Mouse (Mus musculus) stomach, postnatal 0 days (tissue): ENCODE results near the gene Cd5l. TPM values are rescaled to one million over a fixed set of nuclear protein-coding genes. Genes with fewer than 3 reads are reported as not detected.
"Not testable (repeated sequence)": the region's sequence is repeated elsewhere in the genome, so short reads cannot be mapped to it uniquely, and the experiment has no call there.

ENCODE experiments used
- ATAC-seq: fragments of 200-750 bp; cut with Nextera tagmentation; 2 replicates; pipeline ENCODE4 v1.8.0; 2017; ENCODE audit not compliant: low FRiP score, low TSS enrichment
- DNase-seq: peaks from one replicate; pipeline ENCODE4 v3.0.0-alpha.2; 2016; ENCODE audit warnings: low spot score
- H3K27ac ChIP-seq: fragments of 300-500 bp; sonication (generic); replicated peaks from 2 replicates; pipeline ENCODE4 v1.5.1; 2014; ENCODE audit warnings: mild to moderate bottlenecking, control low read depth
- H3K27me3 ChIP-seq: fragments of 300-500 bp; sonication (generic); 2 replicates; pipeline ENCODE4 v1.6.1; 2014; ENCODE audit warnings: low read length; ENCODE audit not compliant: control insufficient read depth, insufficient read depth
- H3K36me3 ChIP-seq: fragments of 300-500 bp; sonication (generic); 2 replicates; pipeline ENCODE4 v1.6.1; 2014; ENCODE audit warnings: low read length, mixed read lengths; ENCODE audit not compliant: control insufficient read depth, insufficient read depth
- H3K4me1 ChIP-seq: fragments of 300-500 bp; sonication (generic); replicated peaks from 2 replicates; pipeline ENCODE4 v1.6.1; 2014; ENCODE audit warnings: antibody characterized with exemption; ENCODE audit not compliant: control insufficient read depth, insufficient read depth
- H3K4me2 ChIP-seq: fragments of 300-500 bp; sonication (generic); replicated peaks from 2 replicates; pipeline ENCODE4 v1.6.1; 2014; ENCODE audit warnings: low read depth, mild to moderate bottlenecking, control low read depth, moderate library complexity
- H3K4me3 ChIP-seq: fragments of 300-500 bp; sonication (generic); 2 replicates; pipeline ENCODE4 v1.5.1; 2014; ENCODE audit warnings: low read depth, low read length, control low read depth
- H3K9ac ChIP-seq: fragments of 300-500 bp; sonication (generic); 2 replicates; pipeline ENCODE4 v1.6.1; 2014; ENCODE audit warnings: mild to moderate bottlenecking, low read length, control low read depth, mixed read lengths
- H3K9me3 ChIP-seq: fragments of 300-500 bp; sonication (generic); 2 replicates; pipeline ENCODE4 v1.6.1; 2016; ENCODE audit warnings: low read length; ENCODE audit not compliant: control insufficient read depth
- CTCF ChIP-seq: IDR thresholded peaks from 2 replicates; pipeline ENCODE4 v1.5.1; 2016; ENCODE audit warnings: antibody characterized with exemption, low read depth, mild to moderate bottlenecking, moderate library complexity
- EP300 ChIP-seq: optimal IDR thresholded peaks from 2 replicates; pipeline ENCODE3; 2016; ENCODE audit warnings: antibody characterized with exemption
- WGBS: fragments of 180-500 bp; shearing (Covaris S2); extraction: QIAGEN DNeasy Blood & Tissue Kit; methylation state at CpG from one replicate; pipeline ENCODE4 v1.1.7; 2014; 5-methylcytosine and 5-hydroxymethylcytosine counted together
- polyA plus RNA-seq: library from polyadenylated mRNA; unstranded; fragments of >200 nt; fragmentation: Nextera tagmentation; extraction: Ambion mirVana; gene quantifications from 2 replicates; pipeline ENCODE4 v1.2.1, GENCODE M21; 2015

Gene Cd5l
- polyA plus RNA-seq, 1 experiment from 2014 or later, result 0.12 TPM

- no peak overlapping the region for H3K27ac ChIP-seq
- no peak overlapping the region for H3K9ac ChIP-seq
- TF ChIP-seq CTCF, result no peak
- no peak for TF ChIP-seq EP300
- no peaks in the 10 kb centered on the region for H3K9me3 ChIP-seq
- no peaks in the 10 kb centered on the region for H3K4me1 ChIP-seq
- H3K4me2 ChIP-seq, result no peak overlapping the region
- WGBS, result 38% methylated on average over 3 of the region's 3 CpGs
- no peak overlapping the region for H3K4me3 ChIP-seq
- no peaks in the 10 kb centered on the region for H3K36me3 ChIP-seq
- peak; percentile 54; the same call in 1 of the 2 replicates for ATAC-seq
- DNase-seq, result no peak
- H3K27me3 ChIP-seq, result no peaks in the 10 kb centered on the region
Measured at GRCm38 (mm10) chr3:87377228-87377627, 19.5 kb downstream of the Cd5l start.

DNA sequence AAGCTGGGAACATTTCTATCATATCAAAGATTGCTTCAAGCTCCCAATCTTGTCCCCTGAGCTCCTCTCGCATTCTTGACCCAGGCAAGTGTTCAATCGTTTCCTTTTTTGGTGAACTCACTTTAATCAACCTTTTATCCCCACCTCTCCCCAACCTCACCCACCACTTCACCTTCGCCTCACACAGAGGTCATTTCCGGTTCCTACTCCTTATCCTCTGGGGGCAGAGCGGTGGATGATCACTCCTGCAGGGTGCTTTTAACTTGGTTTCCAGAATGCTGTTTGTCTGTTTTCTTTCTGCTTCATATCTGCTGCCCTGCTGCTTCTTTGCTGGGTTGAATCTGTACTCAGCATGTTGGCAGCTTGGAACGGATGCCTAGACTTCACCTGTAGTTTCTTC lies 20.0 kb downstream of the Cd5l start:
- no peak overlapping the region for H3K4me2 ChIP-seq
- TF ChIP-seq CTCF (no peak), EP300 (no peak)
- no peak overlapping the region for H3K4me3 ChIP-seq
- H3K4me1 ChIP-seq, result no peaks in the 10 kb centered on the region
- H3K36me3 ChIP-seq, result no peaks in the 10 kb centered on the region
- WGBS, result 42% methylated on average over 6 of the region's 6 CpGs
- H3K27me3 ChIP-seq, result no peaks in the 10 kb centered on the region
- DNase-seq, result no peak
- no peak for ATAC-seq
- H3K9me3 ChIP-seq, result no peaks in the 10 kb centered on the region
- no peak overlapping the region for H3K27ac ChIP-seq
- H3K9ac ChIP-seq, result no peak overlapping the region

GRCm38 (mm10) chr3:87379641-87380315 lies 22.1 kb downstream of the Cd5l start:
- H3K27me3 ChIP-seq, ATAC-seq, H3K4me1 ChIP-seq, DNase-seq, H3K9ac ChIP-seq, H3K27ac ChIP-seq, H3K36me3 ChIP-seq, H3K9me3 ChIP-seq, H3K4me2 ChIP-seq, H3K4me3 ChIP-seq: not testable (repeated sequence)
- WGBS, result 91% methylated on average over 2 of the region's 2 CpGs

DNA sequence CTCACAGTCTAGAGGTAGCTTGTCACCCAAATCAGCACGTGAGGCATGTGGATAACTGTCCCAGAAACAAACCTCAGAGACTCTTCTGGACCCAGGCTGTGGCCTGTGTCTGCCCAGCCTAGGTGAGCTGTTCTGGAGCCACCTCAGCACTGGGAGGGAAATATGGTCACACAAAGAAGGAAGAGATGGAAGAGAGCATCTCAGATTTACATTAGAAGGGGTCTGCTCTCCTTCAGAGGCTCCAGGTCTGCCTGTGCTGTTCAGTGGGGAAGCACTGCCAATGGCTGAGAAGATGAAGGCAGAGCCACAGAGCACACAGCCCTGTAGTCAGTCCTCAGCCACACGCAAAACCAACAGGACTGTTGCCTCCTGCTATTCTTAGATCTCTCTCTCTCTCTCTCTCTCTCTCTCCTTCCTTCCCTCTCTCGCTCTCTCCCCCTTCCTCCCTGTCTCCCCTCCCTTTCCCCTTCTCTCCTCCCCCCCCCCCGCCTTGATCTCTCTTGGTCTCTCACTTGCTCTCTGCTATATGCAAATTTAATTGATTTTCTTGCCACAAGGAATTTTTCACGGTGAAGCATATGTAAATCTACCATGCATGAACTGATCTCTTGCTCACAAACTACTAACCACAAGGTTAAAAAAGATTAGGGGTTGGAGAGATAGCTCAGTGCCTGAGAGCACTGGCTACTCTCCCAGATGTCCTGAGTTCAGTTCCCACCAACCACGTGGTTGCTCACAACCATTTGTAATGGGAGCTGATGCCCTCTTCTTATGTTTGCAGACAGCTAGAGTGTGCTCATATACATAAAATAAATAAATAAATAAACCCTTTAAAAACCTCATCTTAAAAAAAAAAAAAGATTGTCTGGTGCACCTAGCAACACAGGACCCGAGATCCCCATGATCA lies 24.4 kb downstream of the Cd5l start:
- TF ChIP-seq CTCF, result no peak
- no peak for TF ChIP-seq EP300
- 52% methylated on average over 6 of the region's 7 CpGs for WGBS

DNA sequence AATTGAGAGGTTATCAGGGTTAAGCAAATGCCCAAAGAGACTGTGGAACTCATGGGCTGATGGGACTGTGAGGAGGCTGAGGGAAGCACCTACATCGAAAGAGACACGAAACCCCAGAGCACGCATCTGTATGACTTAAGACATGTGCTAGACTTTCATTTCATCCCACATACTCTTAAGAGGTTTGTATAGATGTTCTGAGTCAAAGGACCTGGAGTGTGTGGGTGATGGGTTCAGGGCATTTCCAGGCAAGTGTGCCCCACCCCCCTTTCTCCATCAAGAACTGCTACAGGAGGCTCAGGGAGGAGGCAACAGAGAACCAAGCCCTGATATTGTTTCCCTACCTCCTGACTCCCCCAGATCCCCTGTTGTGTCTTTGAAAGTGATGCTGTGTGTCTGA lies 25.6 kb downstream of the Cd5l start:
- TF ChIP-seq CTCF (no peak), EP300 (no peak)
- Histone ChIP-seq H3K9ac (no peak overlapping the region), H3K4me1 (no peaks in the 10 kb centered on the region), H3K4me3 (no peak overlapping the region), H3K4me2 (no peak overlapping the region), H3K36me3 (no peaks in the 10 kb centered on the region), H3K9me3 (no peaks in the 10 kb centered on the region), H3K27ac (no peak overlapping the region), H3K27me3 (no peaks in the 10 kb centered on the region)
- ATAC-seq (no peak), DNase-seq (no peak)
- WGBS, result 93% methylated on average over 3 of the region's 3 CpGs

More for the DNA sequence above, 24.4 kb downstream of the Cd5l start:
- Histone ChIP-seq H3K36me3 (no peaks in the 10 kb centered on the region), H3K4me1 (no peaks in the 10 kb centered on the region), H3K9ac (no peak overlapping the region), H3K4me3 (no peak overlapping the region), H3K27ac (no peak overlapping the region), H3K9me3 (no peaks in the 10 kb centered on the region), H3K4me2 (no peak overlapping the region), H3K27me3 (no peaks in the 10 kb centered on the region)
- ATAC-seq (no peak), DNase-seq (no peak)

- ATAC-seq, result no peak
Measured at GRCm38 (mm10) chr3:87385105-87385504, 27.4 kb downstream of the Cd5l start.

More at GRCm38 (mm10) chr3:87385105-87385504, 27.4 kb downstream of the Cd5l start:
- H3K36me3 ChIP-seq, result no peaks in the 10 kb centered on the region
- no peak overlapping the region for H3K9ac ChIP-seq
- TF ChIP-seq CTCF, result no peak
- no peak for TF ChIP-seq EP300
- H3K4me1 ChIP-seq, result no peaks in the 10 kb centered on the region
- no peak overlapping the region for H3K4me2 ChIP-seq
- WGBS, result 81% methylated on average over 9 of the region's 9 CpGs
- no peak overlapping the region for H3K27ac ChIP-seq
- DNase-seq, result no peak
- H3K27me3 ChIP-seq, result no peaks in the 10 kb centered on the region
- H3K4me3 ChIP-seq, result no peak overlapping the region
- H3K9me3 ChIP-seq, result no peaks in the 10 kb centered on the region
